Mouse (Mus musculus) limb, embryonic 11.5 days (tissue): ENCODE measurements around the gene Atxn7l3b. TPM values are rescaled to one million over a fixed set of nuclear protein-coding genes. Genes with fewer than 3 reads are reported as not detected.
"Not testable (repeated sequence)": the region's sequence is repeated elsewhere in the genome, so short reads cannot be mapped to it uniquely, and the experiment has no call there.

Experiments
- ATAC-seq: fragments of 200-750 bp; cut with Nextera tagmentation; 2 replicates; pipeline ENCODE4 v1.8.0; 2017; ENCODE audit warnings: low read depth; ENCODE audit not compliant: insufficient number of reproducible peaks, low FRiP score, low TSS enrichment
- DNase-seq: peaks from one replicate; pipeline ENCODE4 v3.0.0-alpha.2; 2015; ENCODE audit warnings: low spot score
- H3K27ac ChIP-seq: fragments of 300-500 bp; sonication (generic); replicated peaks from 2 replicates; pipeline ENCODE4 v1.5.1; 2014; ENCODE audit warnings: low read depth, mild to moderate bottlenecking, low read length
- H3K27me3 ChIP-seq: fragments of 300-500 bp; sonication (generic); 2 replicates; pipeline ENCODE4 v1.6.1; 2014; ENCODE audit warnings: mild to moderate bottlenecking, low read length, mixed read lengths; ENCODE audit not compliant: control insufficient read depth, insufficient read depth
- H3K36me3 ChIP-seq: fragments of 300-500 bp; sonication (generic); 2 replicates; pipeline ENCODE4 v1.6.1; 2014; ENCODE audit warnings: mild to moderate bottlenecking, low read length, moderate library complexity, mixed read lengths; ENCODE audit not compliant: control insufficient read depth, insufficient read depth
- H3K4me1 ChIP-seq: fragments of 300-500 bp; sonication (generic); 2 replicates; pipeline ENCODE4 v1.6.1; 2014; ENCODE audit warnings: low read length, mixed read lengths; ENCODE audit not compliant: control insufficient read depth, insufficient read depth
- H3K4me2 ChIP-seq: fragments of 300-500 bp; sonication (generic); 2 replicates; pipeline ENCODE4 v1.6.1; 2014; ENCODE audit warnings: low read depth, mild to moderate bottlenecking, moderate library complexity; ENCODE audit not compliant: severe bottlenecking
- H3K4me3 ChIP-seq: fragments of 300-500 bp; sonication (generic); 2 replicates; pipeline ENCODE4 v1.5.1; 2014; ENCODE audit warnings: low read depth, low read length
- H3K9ac ChIP-seq: fragments of 300-500 bp; sonication (generic); 2 replicates; pipeline ENCODE4 v1.6.1; 2014; ENCODE audit warnings: mild to moderate bottlenecking, low read length
- H3K9me3 ChIP-seq: fragments of 300-500 bp; sonication (generic); 2 replicates; pipeline ENCODE4 v1.6.1; 2016; ENCODE audit warnings: low read length; ENCODE audit not compliant: control insufficient read depth
- WGBS: fragments of 180-500 bp; shearing (Covaris S2); extraction: QIAGEN DNeasy Blood & Tissue Kit; methylation state at CpG from one replicate; pipeline ENCODE4 v1.1.7; 2014; 5-methylcytosine and 5-hydroxymethylcytosine counted together
- polyA plus RNA-seq: library from polyadenylated mRNA; unstranded; fragments of >200 nt; fragmentation: Nextera tagmentation; extraction: Ambion mirVana; gene quantifications from 2 replicates; pipeline ENCODE4 v1.2.1, GENCODE M21; 2014

The Atxn7l3b gene
- polyA plus RNA-seq: 207 and 223 TPM in 2 replicates

GRCm38 (mm10) chr10:112928452-112929221 is at the start of gene Atxn7l3b:
Gene Atxn7l3b (minus strand): TSS chr10:112929001.
- peaks cover 5% of the 10 kb centered on the region for H3K4me1 ChIP-seq
- peak within 1 kb of the TSS; percentile 69 for H3K4me2 ChIP-seq
- H3K27me3 ChIP-seq: no peaks in the 10 kb centered on the region
- peak; percentile 97 for DNase-seq
- H3K27ac ChIP-seq: peak within 1 kb of the TSS; percentile 79
- H3K9ac ChIP-seq: peak within 1 kb of the TSS; percentile 96
- H3K4me3 ChIP-seq: peak within 1 kb of the TSS; percentile 84
- under 1% methylated on average over 70 of the region's 70 CpGs for WGBS
- H3K36me3 ChIP-seq: peaks cover 16% of the 10 kb centered on the region
- peak; percentile 99 for ATAC-seq
- H3K9me3 ChIP-seq: no peaks in the 10 kb centered on the region; the same call in 1 of the 2 replicates

- no peak overlapping the region for H3K4me3 ChIP-seq
- no peaks in the 10 kb centered on the region for H3K36me3 ChIP-seq
- no peaks in the 10 kb centered on the region for H3K27me3 ChIP-seq
- no peak for DNase-seq
- no peak for ATAC-seq
- WGBS: 88% methylated on average over 4 of the region's 4 CpGs
- H3K27ac ChIP-seq: no peak overlapping the region
- H3K4me1 ChIP-seq: no peaks in the 10 kb centered on the region
- no peaks in the 10 kb centered on the region for H3K9me3 ChIP-seq
- no peak overlapping the region for H3K4me2 ChIP-seq
- no peak overlapping the region for H3K9ac ChIP-seq
Measured at GRCm38 (mm10) chr10:112977586-112977985, 48.8 kb upstream of the Atxn7l3b start.

- WGBS: 65% methylated on average over 5 of the region's 5 CpGs
- ATAC-seq (no peak), DNase-seq (no peak)
- H3K27me3 ChIP-seq: no peaks in the 10 kb centered on the region
- H3K9me3 ChIP-seq: no peaks in the 10 kb centered on the region
- H3K27ac ChIP-seq: no peak overlapping the region
- H3K4me1 ChIP-seq: no peaks in the 10 kb centered on the region
- H3K4me3 ChIP-seq: no peak overlapping the region
- no peak overlapping the region for H3K9ac ChIP-seq
- no peaks in the 10 kb centered on the region for H3K36me3 ChIP-seq
- H3K4me2 ChIP-seq: no peak overlapping the region
Measured at GRCm38 (mm10) chr10:112973286-112974026, 44.7 kb upstream of the Atxn7l3b start.

GRCm38 (mm10) chr10:112970002-112970589 is 41.3 kb upstream of the Atxn7l3b start:
- H3K27ac ChIP-seq: no peak overlapping the region
- WGBS: 86% methylated on average over 2 of the region's 2 CpGs

GRCm38 (mm10) chr10:112967578-112967977 is 38.8 kb upstream of the Atxn7l3b start:
- no peak overlapping the region for H3K27ac ChIP-seq
- no peak overlapping the region for H3K4me2 ChIP-seq
- H3K9ac ChIP-seq: no peak overlapping the region
- 83% methylated on average over 2 of the region's 2 CpGs for whole genome bisulfite sequencing
- no peak overlapping the region for H3K4me3 ChIP-seq
- H3K36me3 ChIP-seq: no peaks in the 10 kb centered on the region
- H3K4me1 ChIP-seq: no peaks in the 10 kb centered on the region
- H3K27me3 ChIP-seq: no peaks in the 10 kb centered on the region
- H3K9me3 ChIP-seq: no peaks in the 10 kb centered on the region
- ATAC-seq (no peak), DNase-seq (no peak)

More at GRCm38 (mm10) chr10:112970002-112970589, 41.3 kb upstream of the Atxn7l3b start:
- Histone ChIP-seq H3K27me3 (no peaks in the 10 kb centered on the region), H3K9ac (no peak overlapping the region), H3K9me3 (no peaks in the 10 kb centered on the region), H3K36me3 (no peaks in the 10 kb centered on the region), H3K4me3 (no peak overlapping the region), H3K4me2 (no peak overlapping the region), H3K4me1 (no peaks in the 10 kb centered on the region)
- ATAC-seq: no peak
- no peak for DNase-seq

GRCm38 (mm10) chr10:112962216-112962615 is 33.4 kb upstream of the Atxn7l3b start:
- DNase-seq, H3K4me1 ChIP-seq, H3K27me3 ChIP-seq, ATAC-seq, H3K9me3 ChIP-seq, H3K27ac ChIP-seq, H3K36me3 ChIP-seq, H3K4me2 ChIP-seq, H3K9ac ChIP-seq, H3K4me3 ChIP-seq: not testable (repeated sequence)
- WGBS: 13% methylated on average over 4 of the region's 4 CpGs

- Histone ChIP-seq H3K36me3 (no peaks in the 10 kb centered on the region), H3K9me3 (no peaks in the 10 kb centered on the region), H3K4me1 (no peaks in the 10 kb centered on the region), H3K27ac (no peak overlapping the region), H3K27me3 (no peaks in the 10 kb centered on the region), H3K4me2 (no peak overlapping the region), H3K9ac (no peak overlapping the region), H3K4me3 (no peak overlapping the region)
- DNase-seq: no peak
- WGBS: 65% methylated on average over 2 of the region's 2 CpGs
- ATAC-seq: no peak
Measured at GRCm38 (mm10) chr10:112954140-112954539, 25.3 kb upstream of the Atxn7l3b start.

- Histone ChIP-seq H3K27ac (no peak overlapping the region), H3K9me3 (no peaks in the 10 kb centered on the region), H3K4me3 (no peak overlapping the region), H3K36me3 (no peaks in the 10 kb centered on the region), H3K27me3 (no peaks in the 10 kb centered on the region), H3K9ac (no peak overlapping the region), H3K4me2 (no peak overlapping the region), H3K4me1 (no peaks in the 10 kb centered on the region)
- WGBS: 88% methylated on average over 3 of the region's 3 CpGs
- ATAC-seq (no peak), DNase-seq (no peak)
Measured at GRCm38 (mm10) chr10:112948453-112948852, 19.7 kb upstream of the Atxn7l3b start.
